Mouse (Mus musculus) liver, adult 2 months (tissue): ENCODE results near the gene Zfp462. TPM values are rescaled to one million over a fixed set of nuclear protein-coding genes. Genes with fewer than 3 reads are reported as not detected.

Experiments
- DNase-seq: peaks from one replicate; pipeline ENCODE4 v3.0.0-alpha.2; 2011; ENCODE audit warnings: low read depth, low spot score; ENCODE audit errors: extremely low read depth
- H3K27ac ChIP-seq: fragments of 200-500 bp; replicated peaks from 2 replicates; pipeline ENCODE4 v1.5.1; 2012; ENCODE audit warnings: low read depth, mild to moderate bottlenecking, control low read depth, inconsistent platforms, low read length; ENCODE audit not compliant: insufficient read depth
- H3K27me3 ChIP-seq: fragments of 200-500 bp; 2 replicates; pipeline ENCODE4 v1.6.1; 2012; ENCODE audit warnings: mild to moderate bottlenecking, moderate library complexity, low read length, inconsistent platforms; ENCODE audit not compliant: control insufficient read depth, insufficient read depth
- H3K36me3 ChIP-seq: fragments of 200-500 bp; 2 replicates; pipeline ENCODE4 v1.6.1; 2012; ENCODE audit warnings: low read length, inconsistent platforms; ENCODE audit not compliant: control insufficient read depth, insufficient read depth
- H3K4me1 ChIP-seq: fragments of 200-500 bp; 2 replicates; pipeline ENCODE4 v1.6.1; 2011; ENCODE audit warnings: low read length; ENCODE audit not compliant: control insufficient read depth, insufficient read depth
- H3K4me3 ChIP-seq: fragments of 200-500 bp; 2 replicates; pipeline ENCODE4 v1.5.1; 2011; ENCODE audit warnings: low read depth, mild to moderate bottlenecking, control low read depth, low read length, moderate library complexity; ENCODE audit not compliant: insufficient read depth
- H3K79me2 ChIP-seq: fragments of 200-500 bp; 2 replicates; pipeline ENCODE4 v1.6.1; 2012; ENCODE audit warnings: inconsistent platforms, mild to moderate bottlenecking, low read length, moderate library complexity; ENCODE audit not compliant: control insufficient read depth, insufficient read depth
- H3K9ac ChIP-seq: fragments of 200-500 bp; 2 replicates; pipeline ENCODE4 v1.6.1; 2012; ENCODE audit warnings: low read depth, mild to moderate bottlenecking, control low read depth, inconsistent platforms, low read length
- CTCF ChIP-seq: fragments of 200-500 bp; IDR thresholded peaks from 2 replicates; pipeline ENCODE4 v1.5.1; 2011; ENCODE audit warnings: low read depth, low read length, control low read depth
- POLR2A ChIP-seq: fragments of 200-500 bp; IDR thresholded peaks from 2 replicates; pipeline ENCODE4 v1.6.1; 2011; ENCODE audit warnings: low read length, control low read depth; ENCODE audit not compliant: insufficient read depth; ENCODE audit errors: extremely low read depth
- WGBS: fragments of 180-500 bp; shearing (Covaris S2); methylation state at CpG from one replicate; pipeline ENCODE4 v1.1.7; 2018; 5-methylcytosine and 5-hydroxymethylcytosine counted together
- polyA plus RNA-seq: library from polyadenylated mRNA; depleted of rRNA; stranded (reverse); fragments of >200 nt; gene quantifications from 2 replicates; pipeline ENCODE4 v1.2.3, GENCODE M21; 2012
- total RNA-seq: library from RNA; depleted of rRNA; stranded (reverse); fragments of >200 nt; gene quantifications from 2 replicates; pipeline ENCODE4 v1.2.3, GENCODE M21; 2014

Gene Zfp462
- total and polyA plus RNA-seq, 2 experiments: 0.18 to 0.22 TPM

DNA sequence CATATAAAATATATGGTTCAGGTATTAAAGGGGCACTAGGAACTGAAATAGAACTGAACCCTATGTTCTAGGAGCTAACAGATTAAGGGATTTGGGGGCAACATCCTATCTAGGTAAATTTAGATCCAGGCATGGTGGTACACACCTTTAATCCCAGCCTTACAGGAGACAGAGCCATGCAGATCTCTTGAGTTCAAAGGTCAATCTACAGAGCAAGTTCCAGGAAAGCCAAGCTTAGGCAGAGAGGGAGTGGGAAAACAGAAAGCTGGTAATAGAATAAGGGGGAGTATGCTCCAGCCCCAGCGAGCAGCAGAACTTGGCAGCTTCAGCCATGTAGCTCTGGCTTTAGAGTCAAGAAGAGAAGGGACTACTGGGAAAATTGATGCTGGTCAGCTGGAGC is 50.4 kb downstream of the Zfp462 start:
- TF ChIP-seq POLR2A (no peak), CTCF (no peak)
- H3K9ac ChIP-seq: no peak overlapping the region
- no peak overlapping the region for H3K27ac ChIP-seq
- H3K4me1 ChIP-seq: no peaks in the 10 kb centered on the region
- no peaks in the 10 kb centered on the region for H3K27me3 ChIP-seq
- no peaks in the 10 kb centered on the region for H3K79me2 ChIP-seq
- no peaks in the 10 kb centered on the region for H3K36me3 ChIP-seq
- no peak for DNase-seq
- 77% methylated on average over 1 of the region's 1 CpGs for WGBS
- H3K4me3 ChIP-seq: no peak overlapping the region

DNA sequence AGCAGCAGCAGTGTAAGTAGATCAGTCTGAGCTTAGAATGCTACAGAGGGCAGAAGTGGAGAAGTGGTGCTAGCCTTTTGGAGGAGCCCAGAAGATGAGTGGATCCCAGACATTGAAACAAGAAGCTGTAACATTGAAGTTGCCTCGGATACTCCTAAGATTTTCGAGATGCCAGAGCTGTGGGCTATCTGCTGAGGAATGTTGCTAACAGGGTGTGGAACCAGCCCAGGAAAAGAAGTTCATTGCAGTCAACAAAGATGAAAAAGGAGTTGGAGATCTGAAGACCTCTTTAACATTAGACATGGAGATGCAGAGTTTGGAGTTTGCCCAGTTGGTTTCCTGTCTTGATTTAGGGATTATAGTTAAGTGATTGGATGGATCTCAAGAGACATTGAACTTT is 51.2 kb downstream of the Zfp462 start:
- H3K4me1 ChIP-seq: no peaks in the 10 kb centered on the region
- no peaks in the 10 kb centered on the region for H3K79me2 ChIP-seq
- no peak for DNase-seq
- 89% methylated on average over 2 of the region's 2 CpGs for WGBS
- no peak overlapping the region for H3K27ac ChIP-seq
- no peak overlapping the region for H3K9ac ChIP-seq
- no peaks in the 10 kb centered on the region for H3K36me3 ChIP-seq
- H3K4me3 ChIP-seq: no peak overlapping the region
- no peaks in the 10 kb centered on the region for H3K27me3 ChIP-seq
- TF ChIP-seq POLR2A: no peak
- TF ChIP-seq CTCF: no peak

DNA sequence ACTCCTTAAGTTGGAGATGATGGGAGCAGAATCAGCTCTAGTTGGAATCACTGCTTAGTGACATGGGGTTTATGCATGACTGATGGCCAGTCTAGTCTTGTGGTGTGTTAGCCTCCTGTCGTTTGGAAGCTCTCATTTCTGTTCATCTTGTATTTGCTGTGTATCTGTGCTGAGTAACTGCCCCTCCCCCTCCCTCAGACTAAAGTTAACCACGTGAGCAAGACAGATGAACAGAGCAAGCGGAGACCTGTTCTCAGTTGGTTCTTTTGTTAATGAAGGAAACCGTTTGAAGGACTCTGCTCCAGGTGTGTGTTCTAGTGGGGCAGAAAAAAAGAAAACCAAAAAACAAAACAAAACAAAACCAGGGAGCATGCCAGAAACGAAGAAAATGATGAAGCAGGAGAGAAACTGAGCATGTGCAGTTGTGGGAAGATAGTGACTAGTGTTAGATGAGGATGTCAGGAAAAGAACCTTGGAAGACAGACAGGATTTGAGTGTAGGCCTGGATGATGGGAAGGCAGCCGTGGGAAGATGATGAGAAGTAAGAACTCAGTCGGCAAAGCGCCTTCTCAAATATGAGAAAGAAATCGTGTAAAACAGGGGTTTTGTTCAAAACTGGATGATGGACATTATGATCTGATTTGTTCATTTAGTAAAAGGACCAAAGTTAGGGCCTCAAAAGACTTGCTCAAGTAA is 53.4 kb downstream of the Zfp462 start:
- H3K36me3 ChIP-seq: no peaks in the 10 kb centered on the region
- H3K4me3 ChIP-seq: no peak overlapping the region
- no peaks in the 10 kb centered on the region for H3K4me1 ChIP-seq
- no peak overlapping the region for H3K9ac ChIP-seq
- no peak overlapping the region for H3K27ac ChIP-seq
- TF ChIP-seq CTCF (no peak), POLR2A (no peak)
- WGBS: 89% methylated on average over 9 of the region's 9 CpGs
- no peaks in the 10 kb centered on the region for H3K27me3 ChIP-seq
- no peaks in the 10 kb centered on the region for H3K79me2 ChIP-seq
- no peak for DNase-seq

DNA sequence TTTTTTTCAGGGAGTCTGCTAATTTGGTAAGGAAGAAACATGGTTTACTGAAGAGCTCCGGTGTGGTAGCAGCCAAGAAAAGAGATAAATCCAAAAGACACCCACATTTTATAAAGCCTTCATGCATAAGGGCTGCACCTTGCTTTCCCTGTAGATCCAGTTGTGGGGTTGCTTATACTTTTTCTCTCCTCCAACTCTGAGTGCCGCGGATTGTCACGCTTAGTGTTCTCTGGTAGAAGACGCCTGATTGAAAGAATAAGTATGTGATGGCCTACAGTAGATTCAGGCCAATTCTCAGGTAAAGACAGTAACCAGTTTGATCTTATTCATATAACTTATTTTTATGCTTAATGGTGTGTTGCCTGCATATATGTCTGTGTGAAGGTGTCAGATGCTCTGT is 54.7 kb downstream of the Zfp462 start:
- Histone ChIP-seq H3K79me2 (no peaks in the 10 kb centered on the region), H3K27me3 (no peaks in the 10 kb centered on the region), H3K36me3 (no peaks in the 10 kb centered on the region), H3K4me3 (no peak overlapping the region), H3K9ac (no peak overlapping the region), H3K4me1 (no peaks in the 10 kb centered on the region), H3K27ac (no peak overlapping the region)
- WGBS: 99% methylated on average over 5 of the region's 5 CpGs
- TF ChIP-seq CTCF (no peak), POLR2A (no peak)
- DNase-seq: no peak

DNA sequence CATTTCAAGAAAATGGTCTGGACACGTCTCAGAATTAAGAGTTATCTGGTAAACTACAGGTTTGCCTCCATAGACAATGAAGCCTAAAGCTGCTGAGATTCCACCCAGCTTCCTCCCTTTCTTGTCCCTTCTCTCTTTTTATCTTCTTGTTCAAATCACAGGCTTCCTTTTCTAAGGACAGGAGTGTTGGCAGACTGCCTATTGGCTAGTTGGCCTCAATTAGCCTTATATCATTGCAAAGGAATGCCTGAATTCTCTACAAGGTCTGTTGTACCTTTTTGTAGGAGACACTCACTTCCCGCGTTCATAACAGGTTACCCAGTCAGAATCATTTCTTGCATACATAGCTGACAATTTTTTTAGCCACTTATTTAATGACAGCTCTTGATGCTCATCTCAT is 56.5 kb downstream of the Zfp462 start:
- Histone ChIP-seq H3K27ac (no peak overlapping the region), H3K4me1 (peaks cover 10% of the 10 kb centered on the region), H3K36me3 (no peaks in the 10 kb centered on the region), H3K79me2 (no peaks in the 10 kb centered on the region), H3K9ac (no peak overlapping the region), H3K27me3 (no peaks in the 10 kb centered on the region), H3K4me3 (no peak overlapping the region)
- no peak for TF ChIP-seq CTCF
- TF ChIP-seq POLR2A: no peak
- 84% methylated on average over 3 of the region's 3 CpGs for WGBS
- DNase-seq: no peak

DNA sequence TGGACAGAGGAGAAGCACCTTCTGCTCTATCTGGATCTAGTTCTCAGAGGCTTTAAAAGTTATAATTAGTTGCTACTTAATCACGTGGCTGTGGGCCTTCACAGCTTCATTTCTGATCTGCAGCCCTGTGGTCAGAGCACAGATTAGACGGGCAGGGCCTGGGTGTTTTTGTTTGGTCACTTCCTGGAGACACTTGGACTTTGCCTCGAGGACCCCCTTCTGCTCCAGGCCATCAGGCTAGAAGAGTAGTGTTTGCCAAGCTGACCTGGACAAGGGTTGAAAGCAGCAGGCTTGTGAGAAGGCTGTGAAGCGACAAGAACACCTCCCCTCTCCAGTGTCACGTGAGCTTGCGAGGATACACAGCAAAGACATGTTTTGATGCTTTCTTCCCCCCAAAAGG is 58.3 kb downstream of the Zfp462 start:
- TF ChIP-seq POLR2A: no peak
- TF ChIP-seq CTCF: no peak
- no peak overlapping the region for H3K27ac ChIP-seq
- no peak for DNase-seq
- H3K4me1 ChIP-seq: peaks cover 10% of the 10 kb centered on the region
- H3K27me3 ChIP-seq: no peaks in the 10 kb centered on the region
- H3K36me3 ChIP-seq: no peaks in the 10 kb centered on the region
- H3K4me3 ChIP-seq: no peak overlapping the region
- H3K79me2 ChIP-seq: no peaks in the 10 kb centered on the region
- no peak overlapping the region for H3K9ac ChIP-seq
- WGBS: 58% methylated on average over 6 of the region's 6 CpGs
